Mouse (Mus musculus) CH12.LX (cell line): ENCODE measurements around the gene Gtf3c4. TPM values are rescaled to one million over a fixed set of nuclear protein-coding genes. Genes with fewer than 3 reads are reported as not detected.

ENCODE experiments used
- DNase-seq: peaks from one replicate; pipeline ENCODE4 v3.0.0-alpha.2; 2013; ENCODE audit errors: extremely low read depth
- H3K27ac ChIP-seq: 2 replicates; pipeline ENCODE4 v1.5.1; 2012; ENCODE audit warnings: low read depth, mild to moderate bottlenecking, control low read depth, moderate library complexity; ENCODE audit not compliant: insufficient read depth
- H3K27me3 ChIP-seq: replicated peaks from 2 replicates; pipeline ENCODE3; 2012; ENCODE audit warnings: inconsistent platforms
- H3K36me3 ChIP-seq, 2 experiments: replicated peaks in 1 of 2; 2 replicates each; pipeline versions ENCODE3 to v1.6.1; 2012; ENCODE audit warnings: inconsistent platforms in 1 of 2, low read length in 1 of 2, mild to moderate bottlenecking in 1 of 2, mixed read lengths in 1 of 2, moderate library complexity in 1 of 2; ENCODE audit not compliant: control insufficient read depth in 1 of 2, insufficient read depth in 1 of 2
- H3K4me1 ChIP-seq, 2 experiments: 2 replicates each; pipeline ENCODE4 v1.6.1; 2012; ENCODE audit warnings: inconsistent platforms in 1 of 2, moderate library complexity in 1 of 2; ENCODE audit not compliant: insufficient read depth in 2 of 2, control insufficient read depth in 1 of 2
- H3K4me2 ChIP-seq: 2 replicates; pipeline ENCODE4 v1.6.1; 2012; ENCODE audit warnings: low read depth, mild to moderate bottlenecking, control low read depth; ENCODE audit not compliant: poor library complexity, insufficient read depth, severe bottlenecking
- H3K4me3 ChIP-seq, 3 experiments: fragments of 150-350 bp in 1 of 3; sonication (generic) in 1 of 3; replicated peaks in 1 of 3; 2 replicates each; pipeline versions ENCODE3 to v1.5.1; 2011 to 2012; ENCODE audit warnings: low read depth in 2 of 3, low read length in 2 of 3, mild to moderate bottlenecking in 2 of 3, moderate library complexity in 2 of 3, control low read depth in 1 of 3, improper control_type of control experiment in 1 of 3, inconsistent platforms in 1 of 3, mixed read lengths in 1 of 3; ENCODE audit not compliant: poor library complexity in 1 of 3
- H3K79me2 ChIP-seq: replicated peaks from 2 replicates; pipeline ENCODE4 v1.6.1; 2012; ENCODE audit warnings: mild to moderate bottlenecking, moderate library complexity; ENCODE audit not compliant: control insufficient read depth, poor library complexity, insufficient read depth, severe bottlenecking; ENCODE audit errors: extremely low read depth
- H3K9ac ChIP-seq: 2 replicates; pipeline ENCODE4 v1.6.1; 2012; ENCODE audit warnings: low read depth, mild to moderate bottlenecking, control low read depth, moderate library complexity; ENCODE audit not compliant: insufficient read depth
- H3K9me3 ChIP-seq: replicated peaks from 2 replicates; pipeline ENCODE3; 2012; ENCODE audit warnings: low read length, inconsistent platforms, mixed read lengths
- BHLHE40 ChIP-seq: IDR thresholded peaks from 2 replicates; pipeline ENCODE4 v1.6.1; 2011; ENCODE audit warnings: mild to moderate bottlenecking, low read depth, low read length, improper control_type of control experiment
- CHD2 ChIP-seq: IDR thresholded peaks from 2 replicates; pipeline ENCODE4 v1.6.1; 2011; ENCODE audit warnings: low read length, improper control_type of control experiment
- CTCF ChIP-seq, 2 experiments: IDR thresholded peaks in 1 of 2; conservative IDR thresholded peaks in 1 of 2; 2 replicates each; pipeline ENCODE4 v1.5.1; 2011 to 2012; ENCODE audit warnings: low read depth in 2 of 2, low read length in 2 of 2, improper control_type of control experiment in 1 of 2, inconsistent platforms in 1 of 2, mild to moderate bottlenecking in 1 of 2, moderate library complexity in 1 of 2
- E2F4 ChIP-seq: IDR thresholded peaks from 2 replicates; pipeline ENCODE4 v1.6.1; 2011; ENCODE audit warnings: low read depth, low read length, improper control_type of control experiment; ENCODE audit not compliant: insufficient replicate concordance
- IRF4 ChIP-seq: IDR thresholded peaks from 2 replicates; pipeline ENCODE4 v1.6.1; 2014; ENCODE audit warnings: low read depth, mild to moderate bottlenecking, inconsistent platforms, low read length, improper control_type of control experiment
- JUND ChIP-seq: conservative IDR thresholded peaks from 2 replicates; pipeline ENCODE4 v1.6.1; 2011; ENCODE audit warnings: low read depth, low read length, improper control_type of control experiment
- KAT2A ChIP-seq: IDR thresholded peaks from 2 replicates; pipeline ENCODE4 v1.6.1; 2012; ENCODE audit warnings: low read length, improper control_type of control experiment, inconsistent platforms; ENCODE audit not compliant: insufficient replicate concordance
- MAFK ChIP-seq: IDR thresholded peaks from 2 replicates; pipeline ENCODE4 v1.6.1; 2011; ENCODE audit warnings: low read length, improper control_type of control experiment; ENCODE audit not compliant: insufficient replicate concordance
- MXI1 ChIP-seq: IDR thresholded peaks from 2 replicates; pipeline ENCODE4 v1.6.1; 2011; ENCODE audit warnings: mild to moderate bottlenecking, low read depth, low read length, improper control_type of control experiment
- MYC ChIP-seq: IDR thresholded peaks from 2 replicates; pipeline ENCODE4 v1.6.1; 2011; ENCODE audit warnings: low read depth, mild to moderate bottlenecking, improper control_type of control experiment, low read length
- NELFE ChIP-seq: IDR thresholded peaks from 2 replicates; pipeline ENCODE4 v1.6.1; 2011; ENCODE audit warnings: low read depth, low read length, improper control_type of control experiment
- NRF1 ChIP-seq: IDR thresholded peaks from 2 replicates; pipeline ENCODE4 v1.6.1; 2014; ENCODE audit warnings: low read depth, mild to moderate bottlenecking, inconsistent platforms, low read length, improper control_type of control experiment, moderate library complexity
- PAX5 ChIP-seq: IDR thresholded peaks from 2 replicates; pipeline ENCODE4 v1.6.1; 2012; ENCODE audit warnings: low read length, inconsistent platforms, mixed read lengths
- POLR2A ChIP-seq: IDR thresholded peaks from 2 replicates; pipeline ENCODE4 v1.6.1; 2011; ENCODE audit warnings: low read depth, mild to moderate bottlenecking, improper control_type of control experiment, low read length
- POLR2AphosphoS2 ChIP-seq: IDR thresholded peaks from 2 replicates; pipeline ENCODE4 v1.6.1; 2011; ENCODE audit warnings: low read depth, low read length, improper control_type of control experiment
- RAD21 ChIP-seq: IDR thresholded peaks from 2 replicates; pipeline ENCODE4 v1.6.1; 2011; ENCODE audit warnings: low read depth, mild to moderate bottlenecking, low read length, improper control_type of control experiment, moderate library complexity
- SIN3A ChIP-seq: IDR thresholded peaks from 2 replicates; pipeline ENCODE4 v1.6.1; 2012; ENCODE audit warnings: low read length, improper control_type of control experiment, inconsistent platforms
- SMC3 ChIP-seq: IDR thresholded peaks from 2 replicates; pipeline ENCODE4 v1.6.1; 2011; ENCODE audit warnings: low read depth, low read length, improper control_type of control experiment
- TBP ChIP-seq: conservative IDR thresholded peaks from 2 replicates; pipeline ENCODE4 v1.6.1; 2011; ENCODE audit warnings: low read depth, low read length, improper control_type of control experiment
- TCF12 ChIP-seq: IDR thresholded peaks from 2 replicates; pipeline ENCODE4 v1.6.1; 2014; ENCODE audit warnings: low read depth, mild to moderate bottlenecking, inconsistent platforms, low read length, improper control_type of control experiment
- ZC3H11A ChIP-seq: IDR thresholded peaks from 2 replicates; pipeline ENCODE4 v1.6.1; 2012; ENCODE audit warnings: low read depth, mild to moderate bottlenecking, inconsistent platforms, low read length, improper control_type of control experiment
- ZKSCAN1 ChIP-seq: IDR thresholded peaks from 2 replicates; pipeline ENCODE4 v1.6.1; 2012; ENCODE audit warnings: low read depth, inconsistent platforms, low read length, improper control_type of control experiment, borderline replicate concordance
- ZNF384 ChIP-seq: IDR thresholded peaks from 2 replicates; pipeline ENCODE4 v1.6.1; 2012; ENCODE audit warnings: low read depth, low read length, improper control_type of control experiment, inconsistent platforms
- dilution Hi-C: fragments of 300-500 bp; cut with MboI; formaldehyde crosslinking; loops from 2 replicates; pipeline ENCODE4 v1.14.3; 2020; ENCODE audit warnings: low sequenced_read_pairs; ENCODE audit not compliant: extremely low pct_unique_long_range_greater_than_20kb, extremely low pct_ligation_motif_present
- in situ Hi-C: fragments of 300-500 bp; cut with MboI; formaldehyde crosslinking; loops from 3 replicates; pipeline ENCODE4 v1.14.3; 2019; ENCODE audit warnings: low sequenced_read_pairs, low pct_ligation_motif_present, low pct_unique_long_range_greater_than_20kb, mixed read lengths
- polyA plus RNA-seq: library from polyadenylated mRNA; unstranded; fragments of >175 nt; gene quantifications from 2 replicates; pipeline ENCODE4 v1.2.1, GENCODE M21; 2012; ENCODE audit warnings: low read depth; ENCODE audit not compliant: insufficient read length
- total RNA-seq, 2 experiments: library from RNA; depleted of rRNA; stranded (reverse); fragments of 300-350 nt in 1 of 2; fragments of >200 nt in 1 of 2; gene quantifications; 2 replicates each; pipeline ENCODE4 v1.2.3; 2012 to 2014

Gene Gtf3c4
- total and polyA plus RNA-seq, 3 experiments: 13.2 to 17.4 (median 16.1) TPM

GRCm38 (mm10) chr2:28797490-28798106, 42.6 kb downstream of the Gtf3c4 start:
- Histone ChIP-seq H3K27ac (no peak overlapping the region), H3K4me2 (no peak overlapping the region), H3K4me3 (no peak overlapping the region)
- TF ChIP-seq CTCF (conservative IDR thresholded peaks at IDR 0.05 in 1 of 2, IDR thresholded peaks at IDR 0.05 in 1 of 2; ENCODE audit: low read depth in 2 of 2, low read length in 2 of 2) (no peak), IRF4 (no peak), ZNF384 (no peak), RAD21 (no peak), CHD2 (no peak), SMC3 (no peak), TCF12 (no peak), ZC3H11A (no peak), MXI1 (no peak), PAX5 (no peak), POLR2AphosphoS2 (no peak), ZKSCAN1 (no peak), MAFK (no peak), MYC (no peak), NRF1 (no peak), POLR2A (no peak)
- TF ChIP-seq, all 38 proteins: peak for 0
- Histone ChIP-seq H3K36me3 (no peaks in the 10 kb centered on the region), H3K9ac (no peak overlapping the region), H3K27me3 (no peaks in the 10 kb centered on the region), H3K9me3 (no peaks in the 10 kb centered on the region), H3K79me2 (no peaks in the 10 kb centered on the region), H3K4me1 (peaks cover 8 to 14% of the 10 kb centered on the region in 2 experiments)
- no peak for DNase-seq
- dilution Hi-C loops (no loop called here), in situ Hi-C loops (no loop called here)

DNA sequence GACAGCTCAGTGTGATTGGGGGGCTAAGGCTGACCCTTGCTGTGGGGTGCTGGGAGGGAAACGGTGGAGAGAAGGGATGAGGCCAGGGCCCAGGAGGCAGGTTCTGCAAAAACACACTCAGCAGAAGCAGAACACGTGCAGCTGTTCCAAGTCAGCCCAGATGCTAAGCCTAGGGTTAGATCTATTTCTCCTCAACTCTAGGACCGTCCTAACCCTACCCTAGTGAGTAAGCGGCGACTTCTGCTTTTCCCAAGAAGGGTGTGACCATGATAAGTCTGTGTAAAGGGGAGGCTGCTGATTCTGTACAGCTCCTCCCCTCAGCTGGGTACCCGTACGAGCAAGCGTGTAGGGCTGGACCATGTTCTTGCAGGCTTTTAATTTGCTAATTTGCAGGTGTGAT, 43.9 kb downstream of the Gtf3c4 start:
- DNase-seq: no peak
- dilution Hi-C loops: no loop called here
- no peaks in the 10 kb centered on the region for H3K9me3 ChIP-seq
- H3K4me1 ChIP-seq: peaks cover 11 to 17% of the 10 kb centered on the region in 2 experiments
- in situ Hi-C loops: no loop called here
- no peaks in the 10 kb centered on the region for H3K27me3 ChIP-seq
- H3K36me3 ChIP-seq: no peaks in the 10 kb centered on the region
- H3K27ac ChIP-seq: no peak overlapping the region
- no peak overlapping the region for H3K9ac ChIP-seq
- no peak overlapping the region for H3K4me2 ChIP-seq
- TF ChIP-seq E2F4 (no peak), SMC3 (no peak), NRF1 (no peak), BHLHE40 (no peak), NELFE (no peak), TBP (no peak), IRF4 (no peak), JUND (no peak), SIN3A (no peak), KAT2A (no peak), ZKSCAN1 (no peak), CTCF (conservative IDR thresholded peaks at IDR 0.05 in 1 of 2, IDR thresholded peaks at IDR 0.05 in 1 of 2; ENCODE audit: low read depth in 2 of 2, low read length in 2 of 2) (no peak), POLR2AphosphoS2 (no peak), ZNF384 (no peak)
- TF ChIP-seq, all 38 proteins: peak for 0
- Histone ChIP-seq H3K4me3 (no peak overlapping the region), H3K79me2 (no peaks in the 10 kb centered on the region)
